Mouse (Mus musculus) brain, embryonic 14.5 days (tissue): Measurements from ENCODE around the gene Abcb6.

Experiments used
- CTCF ChIP-seq: fragments of 200-500 bp; IDR thresholded peaks from 2 replicates; pipeline ENCODE4 v1.5.1; 2012; ENCODE audit warnings: inconsistent platforms, mild to moderate bottlenecking, moderate library complexity, borderline replicate concordance; ENCODE audit not compliant: insufficient read depth, insufficient read length; ENCODE audit errors: extremely low read depth
- POLR2A ChIP-seq: fragments of 200-500 bp; IDR thresholded peaks from 2 replicates; pipeline ENCODE4 v1.6.1; 2012; ENCODE audit warnings: mild to moderate bottlenecking, inconsistent platforms, borderline replicate concordance; ENCODE audit not compliant: poor library complexity, insufficient read depth, insufficient read length, severe bottlenecking; ENCODE audit errors: extremely low read depth

DNA sequence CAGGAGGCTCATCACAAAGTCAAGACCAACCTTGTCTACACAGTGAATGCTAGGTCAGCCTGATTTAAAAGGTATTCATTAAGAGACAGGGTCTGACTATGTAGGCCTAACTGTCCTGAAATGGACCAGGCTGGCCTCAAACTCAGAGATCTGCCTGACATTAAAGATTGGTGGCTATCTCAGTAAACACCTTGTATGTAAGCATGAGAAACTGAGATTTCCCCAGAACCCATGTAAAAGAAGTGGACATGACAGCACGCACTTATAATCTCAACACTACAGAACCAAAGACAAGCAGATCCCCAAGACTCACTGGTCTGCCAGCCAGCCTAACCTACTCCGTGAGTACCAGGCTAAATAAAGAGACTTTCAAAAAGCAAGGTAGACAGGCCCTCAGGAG lies 41.7 kb downstream of the Abcb6 start:
- no peak for TF ChIP-seq CTCF
- no peak for TF ChIP-seq POLR2A
